Mouse (Mus musculus): ENCODE data around the gene Ctrl. TPM values are rescaled to one million over a fixed set of nuclear protein-coding genes. Genes with fewer than 3 reads are reported as not detected.
A peak's percentile ranks its signal among the peaks of the same experiment; 100 is the strongest.
"Not testable (repeated sequence)": the region's sequence is repeated elsewhere in the genome, so short reads cannot be mapped to it uniquely, and the experiment has no call there.

Gene Ctrl
- 1 to 10 TPM in 1 of 2 experiments, under 1 TPM in 1; 0.76 to 1.6 TPM for total RNA-seq (2021)

GRCm38 (mm10) chr8:105933762-105934161 lies at the start of gene Ctrl:
Gene Ctrl (minus strand): TSS chr8:105933862.
- DNase-seq (ENCODE audit: extremely low spot score in 1 of 2, low spot score in 1 of 2), result no peak

GRCm38 (mm10) chr8:105983406-105983805 lies 49.7 kb upstream of the Ctrl start:
- DNase-seq (ENCODE audit: extremely low spot score in 1 of 2, low spot score in 1 of 2), result not testable (repeated sequence)

DNA sequence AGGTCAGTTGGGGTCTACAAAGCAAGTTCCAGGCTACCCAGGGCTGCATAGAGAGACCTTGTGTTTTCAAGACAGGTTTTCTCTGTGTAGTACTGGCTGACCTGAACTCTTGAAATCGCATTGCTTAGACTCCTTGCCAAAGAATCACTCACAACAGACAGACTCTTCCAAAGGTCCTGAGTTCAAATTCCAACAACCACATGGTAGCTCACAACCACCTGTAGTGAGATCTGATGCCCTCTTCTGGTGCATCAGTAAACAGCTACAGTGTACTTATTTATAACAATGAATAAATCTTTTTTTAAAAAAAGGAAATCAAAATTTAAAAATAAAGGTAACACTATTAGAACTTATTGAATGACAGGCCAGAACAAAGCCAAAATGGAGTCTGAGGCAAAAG lies 47.5 kb upstream of the Ctrl start:
- DNase-seq (ENCODE audit: extremely low spot score in 1 of 2, low spot score in 1 of 2), result no peak

DNA sequence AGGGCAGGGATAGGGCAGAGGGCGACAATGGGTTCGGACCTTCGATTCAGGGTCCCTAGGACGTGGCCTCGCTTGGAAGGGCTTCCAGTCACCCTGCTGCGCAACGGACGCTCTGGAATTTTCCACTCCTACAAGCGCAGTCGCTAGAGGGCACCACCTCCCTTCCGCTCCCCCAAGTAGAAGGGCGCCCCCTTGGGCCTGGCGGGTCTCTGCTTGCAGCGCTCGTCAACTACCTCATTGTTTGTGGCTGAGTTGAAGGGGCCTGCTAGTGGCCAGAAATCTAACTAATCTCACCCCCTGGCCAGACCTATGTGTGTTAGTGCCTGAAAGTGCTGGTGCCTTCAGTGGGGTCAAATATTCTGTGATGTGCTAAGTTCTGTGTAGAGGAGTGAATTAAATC lies 45.7 kb upstream of the Ctrl start, which contains the start of gene Dpep3:
Dpep3 (minus strand) TSS at position 105 of the 400 bp plus-strand sequence.
- no peak for DNase-seq (ENCODE audit: extremely low spot score in 1 of 2, low spot score in 1 of 2)

GRCm38 (mm10) chr8:105975363-105975762 lies 41.7 kb upstream of the Ctrl start:
- DNase-seq (ENCODE audit: extremely low spot score in 1 of 2, low spot score in 1 of 2), result no peak

DNA sequence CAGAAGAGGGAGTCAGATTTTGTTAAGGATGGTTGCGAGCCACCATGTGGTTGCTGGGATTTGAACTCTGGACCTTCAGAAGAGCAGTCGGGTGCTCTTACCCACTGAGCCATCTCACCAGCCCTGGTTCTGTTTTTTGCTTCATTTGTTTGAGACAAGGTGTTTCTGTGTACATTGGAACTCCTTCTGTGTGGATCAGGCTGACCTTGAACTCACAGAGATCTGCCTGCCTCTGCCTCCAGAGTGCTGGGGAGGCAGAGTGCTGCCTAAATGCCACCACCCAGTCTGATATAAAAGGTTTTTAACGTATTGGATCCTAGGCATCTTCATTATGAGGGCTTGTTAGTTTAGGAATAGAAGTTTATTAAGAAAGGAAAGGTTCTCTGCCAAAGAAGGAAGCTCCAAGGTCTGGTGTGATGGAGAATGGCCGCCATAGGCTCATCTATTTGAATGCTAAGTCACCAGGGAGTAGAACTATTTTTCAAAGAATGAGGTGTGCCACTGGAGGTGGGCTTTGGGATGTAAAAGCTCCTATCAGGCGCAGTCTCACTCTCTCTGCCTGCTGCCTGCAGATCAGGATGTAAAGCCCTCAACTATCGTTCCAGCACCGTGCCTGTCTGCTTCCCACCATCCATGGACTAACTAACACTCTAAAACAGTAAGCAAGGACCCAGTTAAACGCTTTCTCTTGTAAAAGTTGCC lies 37.5 kb upstream of the Ctrl start:
- DNase-seq (ENCODE audit: extremely low spot score in 1 of 2, low spot score in 1 of 2), result no peak

DNA sequence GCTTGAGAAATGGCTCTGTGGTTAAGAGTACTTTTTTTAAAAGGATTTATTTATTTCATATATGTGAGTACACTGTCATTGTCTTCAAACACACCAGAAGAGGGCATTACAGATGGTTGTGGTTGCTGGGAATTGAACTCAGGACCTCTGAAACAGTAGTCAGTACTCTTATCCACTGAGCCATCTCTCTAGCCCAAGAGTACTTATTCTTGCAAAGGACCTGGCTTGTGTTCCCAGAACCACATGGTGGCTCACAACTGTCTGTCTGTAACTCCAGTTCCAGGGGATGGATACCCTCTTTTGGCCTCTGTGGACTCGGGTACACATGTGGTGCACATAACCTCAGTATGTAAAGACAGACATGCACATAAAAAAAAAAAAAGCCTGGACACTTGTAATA lies 35.7 kb upstream of the Ctrl start:
- no peak for DNase-seq (ENCODE audit: extremely low spot score in 1 of 2, low spot score in 1 of 2)

DNA sequence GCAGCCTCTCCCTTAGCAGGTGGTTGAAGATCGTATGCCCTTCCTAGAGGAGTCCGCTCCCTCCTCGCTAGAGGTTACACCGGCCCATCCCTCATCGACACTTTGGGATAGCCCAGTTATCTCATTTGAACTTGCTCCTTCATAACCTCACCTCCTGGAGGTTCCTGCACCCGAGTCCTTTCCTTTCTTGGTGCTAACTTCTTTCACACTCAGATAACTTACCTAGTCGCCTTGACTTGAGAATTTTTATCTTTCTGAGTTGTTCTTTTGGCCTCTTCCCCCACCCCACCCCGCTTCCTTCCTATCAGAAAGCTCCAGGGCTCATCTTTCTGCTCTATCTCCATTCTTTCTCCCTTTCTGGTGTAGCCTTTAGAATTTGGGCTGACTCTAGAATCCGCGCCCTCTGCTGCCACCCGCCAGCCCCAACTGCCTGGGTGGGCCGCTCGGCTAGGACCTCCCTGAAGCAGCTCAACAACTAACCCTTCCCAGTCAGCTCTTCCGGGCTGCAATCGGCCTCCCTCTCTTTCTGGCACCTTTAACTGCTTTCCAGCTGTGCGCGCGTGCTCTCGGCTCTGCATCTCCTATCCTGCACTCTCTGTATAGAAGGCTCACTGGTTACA lies 33.1 kb upstream of the Ctrl start:
- DNase-seq (ENCODE audit: extremely low spot score in 1 of 2, low spot score in 1 of 2), result no peak

DNA sequence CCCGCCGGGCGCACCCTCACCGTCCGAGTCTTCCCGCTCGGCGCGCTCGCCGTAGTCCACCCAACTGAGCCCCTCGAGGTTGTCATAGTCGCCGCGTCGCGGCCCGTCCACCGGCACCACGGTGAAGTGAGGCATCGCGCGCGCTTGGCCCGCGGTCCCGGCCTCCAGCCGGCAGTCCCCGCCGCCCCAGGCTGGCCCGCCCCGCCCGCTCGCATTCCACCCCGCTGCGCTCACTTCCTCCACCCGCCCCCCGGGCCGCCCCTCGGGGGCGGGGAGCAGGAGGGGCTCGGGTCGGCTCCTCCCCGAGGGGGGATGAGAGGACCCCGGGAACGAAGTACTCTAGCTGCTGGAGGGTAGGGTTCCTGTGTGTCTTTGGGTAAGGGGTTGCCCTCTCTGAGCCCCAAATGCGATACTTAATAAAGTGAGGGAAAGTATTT lies 32.3 kb upstream of the Ctrl start, which contains the start of gene Slc12a4:
Slc12a4 (minus strand) TSS at position 193 of the 437 bp plus-strand sequence.
- peak in 1 of 2 experiments; percentile 37 for DNase-seq (ENCODE audit: extremely low spot score in 1 of 2, low spot score in 1 of 2)

DNA sequence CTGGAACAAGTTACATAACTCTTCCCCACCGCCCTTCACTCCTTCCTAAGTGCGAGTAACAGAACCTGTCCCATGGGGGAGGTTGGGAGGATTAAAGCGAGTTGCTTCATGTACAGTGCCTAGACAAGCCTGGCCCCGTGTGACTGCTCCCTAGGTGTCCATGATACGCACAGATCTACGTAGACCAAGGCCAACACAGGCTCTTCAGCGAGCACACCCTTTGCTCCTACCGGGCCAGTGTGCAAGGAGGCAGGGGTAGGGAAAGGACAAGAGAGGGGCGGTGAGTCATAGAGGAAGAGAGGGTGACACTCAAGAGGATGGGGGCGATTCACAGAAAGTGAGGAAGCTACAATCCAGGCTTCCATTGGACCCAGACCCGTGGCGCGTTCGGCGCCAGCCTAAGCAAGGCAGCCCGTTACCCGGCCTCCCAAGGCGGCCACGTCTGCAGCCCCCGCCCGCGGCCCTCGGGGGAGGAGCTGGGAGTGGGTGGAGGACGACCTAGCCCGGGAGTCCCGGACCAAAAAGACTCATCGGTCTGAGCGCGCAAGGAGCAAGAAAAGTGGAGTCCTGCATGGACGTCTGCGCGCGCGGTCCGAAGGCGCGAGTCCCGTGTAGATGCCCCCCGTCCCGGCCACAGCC lies 31.7 kb upstream of the Ctrl start:
- no peak for DNase-seq (ENCODE audit: extremely low spot score in 1 of 2, low spot score in 1 of 2)

DNA sequence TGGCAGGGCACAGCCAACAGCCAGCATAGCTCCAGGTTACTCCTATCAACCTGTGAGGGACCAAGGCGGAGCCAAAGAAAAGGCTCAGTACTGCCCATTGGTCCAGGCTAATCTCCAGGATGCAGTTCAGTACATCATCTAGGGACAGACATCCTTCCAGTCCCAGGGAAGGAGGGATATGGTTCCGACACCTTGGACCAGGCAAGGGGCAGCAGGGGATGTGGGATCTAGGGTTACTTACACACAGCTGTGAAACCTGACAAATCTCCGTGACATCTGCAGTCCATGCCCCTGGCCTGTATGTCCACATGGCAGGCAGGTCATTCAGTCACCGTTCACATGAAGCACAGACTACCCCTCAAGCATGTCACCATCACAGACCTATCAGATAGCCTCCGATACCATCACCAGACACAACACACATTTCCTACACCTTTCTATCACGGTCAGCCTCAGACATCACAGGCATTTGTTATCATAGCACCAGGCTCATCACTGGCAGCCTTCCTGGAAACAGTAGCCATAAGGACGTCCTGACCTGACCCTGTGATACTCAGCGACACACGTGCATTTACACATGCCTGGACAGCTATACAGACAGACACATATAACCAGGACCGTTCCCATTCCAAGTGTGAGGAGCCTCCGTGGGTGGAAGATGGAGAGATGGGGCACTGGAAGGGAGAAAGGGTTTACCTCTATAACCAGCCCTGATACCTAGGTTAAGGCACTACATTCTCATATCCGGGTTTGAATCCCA lies 31.0 kb upstream of the Ctrl start:
- no peak for DNase-seq (ENCODE audit: extremely low spot score in 1 of 2, low spot score in 1 of 2)

- DNase-seq (ENCODE audit: extremely low spot score in 1 of 2, low spot score in 1 of 2), result no peak
These were observed 27.9 kb upstream of the Ctrl start for GRCm38 (mm10) chr8:105961536-105961935.

DNA sequence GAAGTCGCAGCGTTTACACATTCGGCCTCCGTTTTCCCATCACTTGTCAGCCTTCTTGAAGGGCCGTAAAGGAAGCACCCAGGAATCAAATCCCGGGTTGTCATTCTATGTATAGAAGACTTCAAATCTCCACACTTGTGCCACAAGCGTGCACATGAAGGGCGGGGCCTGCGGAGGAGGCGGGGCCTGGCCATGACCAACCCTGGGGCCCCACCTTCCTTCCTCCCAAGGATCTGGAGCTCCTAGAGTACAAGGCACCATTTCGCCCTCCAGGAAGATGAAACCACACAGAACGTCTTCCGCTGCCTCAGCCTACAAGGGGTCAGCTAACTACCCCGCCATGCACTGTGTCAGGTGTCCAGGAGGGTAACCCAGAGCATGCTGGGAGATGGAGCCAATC lies 27.4 kb upstream of the Ctrl start:
- DNase-seq (ENCODE audit: extremely low spot score in 1 of 2, low spot score in 1 of 2), result no peak

- no peak for DNase-seq (ENCODE audit: extremely low spot score in 1 of 2, low spot score in 1 of 2)
These were observed 25.7 kb upstream of the Ctrl start for GRCm38 (mm10) chr8:105959350-105959749.

GRCm38 (mm10) chr8:105957813-105958212 lies 24.2 kb upstream of the Ctrl start:
- no peak for DNase-seq (ENCODE audit: extremely low spot score in 1 of 2, low spot score in 1 of 2)

DNA sequence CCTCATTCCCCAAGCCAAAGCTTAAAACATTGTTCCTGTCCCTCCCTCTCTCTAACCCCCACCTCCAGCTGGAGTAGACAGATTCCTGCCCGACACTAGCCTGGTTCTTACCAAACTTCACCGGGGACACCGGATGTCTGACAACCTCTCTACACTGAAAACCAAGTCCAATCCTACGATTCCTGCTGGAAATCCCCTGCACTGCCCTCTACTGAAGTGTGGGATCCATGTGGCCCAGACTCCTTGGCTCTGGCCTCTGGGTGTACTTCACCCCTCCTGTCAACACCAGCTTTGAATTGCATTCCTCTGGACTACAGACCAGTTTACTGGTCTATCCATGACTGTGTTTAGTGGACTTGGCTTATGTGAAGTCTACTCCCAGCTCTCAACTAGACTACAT lies 22.9 kb upstream of the Ctrl start:
- no peak for DNase-seq (ENCODE audit: extremely low spot score in 1 of 2, low spot score in 1 of 2)

DNA sequence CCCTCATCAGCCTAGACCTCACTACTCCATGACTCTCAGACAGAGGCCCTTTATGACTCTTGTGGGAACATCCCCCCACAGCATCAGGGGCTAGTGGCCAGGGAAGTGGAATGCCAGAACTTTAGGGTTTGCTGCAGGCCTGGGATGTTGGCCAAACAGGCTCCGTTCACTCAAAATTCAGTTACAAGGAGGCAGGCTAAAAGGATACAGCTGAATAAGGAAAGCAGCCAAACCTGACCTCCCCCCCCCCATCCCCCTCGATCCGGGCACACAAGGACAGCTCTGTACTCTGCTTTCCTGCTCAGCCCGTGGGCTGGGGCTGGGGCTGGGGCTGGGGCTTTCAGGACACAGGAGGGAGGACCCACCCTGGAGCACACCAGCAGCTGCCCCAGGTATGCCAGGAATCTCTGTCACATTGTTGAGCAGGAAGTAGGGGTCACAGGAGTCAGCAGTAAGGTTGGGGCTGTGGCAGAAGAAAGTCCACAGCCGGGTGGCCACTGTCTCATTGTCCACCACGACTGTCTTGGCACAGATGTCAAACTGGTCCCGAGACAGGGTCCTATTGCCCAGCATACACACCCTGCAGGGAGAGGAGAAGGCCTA lies 17.5 kb upstream of the Ctrl start:
- DNase-seq (ENCODE audit: extremely low spot score in 1 of 2, low spot score in 1 of 2), result no peak

GRCm38 (mm10) chr8:105949350-105949749 lies 15.7 kb upstream of the Ctrl start:
- peak in 1 of 2 experiments; percentile 63 for DNase-seq (ENCODE audit: extremely low spot score in 1 of 2, low spot score in 1 of 2)

DNA sequence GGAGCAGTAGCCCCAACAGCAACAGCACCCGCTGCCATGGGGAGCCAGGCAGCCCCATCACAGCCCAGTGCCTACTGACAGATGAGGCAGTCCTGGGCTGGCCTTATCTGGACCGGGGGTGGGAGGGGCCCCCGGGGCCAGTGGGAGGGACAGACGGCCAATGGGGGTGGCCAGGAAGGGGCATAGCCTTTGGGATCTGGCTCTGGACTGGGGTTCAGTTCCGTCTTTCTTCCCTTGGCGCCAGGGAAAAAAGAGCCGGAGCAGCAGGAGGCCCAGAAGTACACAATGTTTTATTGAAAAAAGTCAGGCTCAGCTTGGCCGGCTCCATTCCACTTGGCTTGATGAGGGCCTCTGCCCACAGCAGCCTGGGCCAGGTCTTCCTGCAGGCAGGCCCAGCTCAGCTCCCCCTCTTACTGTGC lies 9.7 kb upstream of the Ctrl start, which contains the start of gene Lcat:
Lcat (minus strand) TSS at position 62 of the 419 bp plus-strand sequence.
- peak in 1 of 2 experiments; percentile 20 for DNase-seq (ENCODE audit: extremely low spot score in 1 of 2, low spot score in 1 of 2)

DNA sequence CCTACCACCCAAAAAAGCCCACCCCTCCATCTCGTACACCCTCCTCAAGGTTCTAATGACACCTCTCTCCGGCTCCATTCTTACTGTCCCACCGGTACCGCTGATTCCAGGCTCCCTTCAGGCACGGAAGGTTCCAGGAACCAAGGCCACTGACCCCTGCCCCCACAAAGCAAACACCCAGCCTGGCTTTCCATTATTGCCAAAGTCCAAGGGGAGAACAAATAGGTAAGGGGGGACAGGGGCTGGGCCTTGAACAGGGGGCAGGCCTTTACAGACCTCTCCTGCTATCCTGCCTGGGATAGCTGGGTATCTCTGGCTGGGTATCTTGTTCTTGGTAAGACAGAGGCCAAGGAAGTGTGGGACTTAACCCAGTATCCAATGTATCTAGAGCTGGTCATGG lies 8.9 kb upstream of the Ctrl start:
- DNase-seq (ENCODE audit: extremely low spot score in 1 of 2, low spot score in 1 of 2), result no peak

All from layer of hippocampus, postnatal 25 days (tissue).